Mouse (Mus musculus): ENCODE data around the gene Slc25a39.

DNA sequence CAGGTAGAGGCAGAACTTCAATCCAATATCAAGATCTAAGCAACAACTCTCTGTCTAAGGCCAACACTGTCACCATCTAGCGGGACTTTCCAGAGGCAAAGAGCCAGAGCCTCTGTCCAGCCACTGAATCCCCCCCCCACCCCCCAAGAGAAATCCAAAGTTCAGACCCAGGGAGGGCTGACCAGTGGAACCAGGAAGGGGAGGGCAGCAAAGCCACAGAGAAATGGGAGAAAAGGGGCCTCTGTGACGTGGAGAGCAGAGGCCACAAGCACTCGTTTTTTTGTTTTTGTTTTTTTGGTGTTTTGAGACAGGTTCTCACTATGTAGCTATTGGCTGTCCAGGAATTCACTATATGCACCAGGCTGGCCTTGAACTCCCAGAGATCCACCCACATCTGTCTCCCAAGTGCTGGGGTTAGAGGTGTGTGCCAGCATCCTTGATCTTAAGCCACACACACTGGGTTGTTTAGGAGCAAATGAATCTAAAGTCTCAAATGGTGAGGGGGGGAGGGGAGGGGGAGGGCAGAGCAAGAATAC is 2.1 kb upstream of the Slc25a39 start:
- no peak for TF ChIP-seq POLR2A (IDR thresholded peaks at IDR 0.05; ENCODE audit: extremely low read depth, insufficient read depth, low read length)
- TF ChIP-seq CTCF (IDR thresholded peaks at IDR 0.05; ENCODE audit: extremely low read depth, insufficient read depth, low read length), result no peak
